In genomic region chr8:110987805-110988744, GRCm38 (mm10) we compare ENCODE assay signal across 14 mouse cellular contexts. TPM values are rescaled to one million over a fixed set of nuclear protein-coding genes. Genes with fewer than 3 reads are reported as not detected.
A peak's percentile ranks its signal among the peaks of the same experiment; 100 is the strongest.
DNase-seq lines count a peak whose midpoint lies in the region; ATAC-seq and TF ChIP-seq lines count a peak whose summit lies in the region.
"Had no signal": no experiment of that assay in that cellular context is flagged by ENCODE, and none has a peak within 500 bp of the region (broad histone marks: within the 10 kb centered on the region; RNA-seq: fewer than 3 reads in every experiment).

No protein-coding gene starts in this region.

- peaks cover 16% of the 10 kb centered on the region for H3K4me1 ChIP-seq in liver, embryonic 11.5 days (replicated peaks; ENCODE audit: control insufficient read depth, insufficient read depth, low read length)
- no peaks in the 10 kb centered on the region for H3K4me1 ChIP-seq in neural tube, embryonic 15.5 days
- no peaks in the 10 kb centered on the region for H3K4me1 ChIP-seq in cerebellum, adult 2 months (ENCODE audit: control insufficient read depth, insufficient read depth, low read length)
- H3K4me1 ChIP-seq: forebrain, embryonic 12.5 days had no signal

- peak; percentile 96 for ATAC-seq in liver, embryonic 11.5 days (replicated peaks; ENCODE audit: low FRiP score)
- ATAC-seq in neural tube, embryonic 15.5 days (ENCODE audit: low FRiP score), result no peak

- peak overlapping the region; percentile 75 for H3K27ac ChIP-seq in liver, embryonic 11.5 days (ENCODE audit: low read depth, low read length)
- no peak overlapping the region for H3K27ac ChIP-seq in neural tube, embryonic 15.5 days (replicated peaks)
- H3K27ac ChIP-seq in cerebellum, adult 2 months (ENCODE audit: insufficient read depth, low read length), result no peak overlapping the region
- H3K27ac ChIP-seq: forebrain, embryonic 12.5 days; layer of hippocampus, adult 2 months had no signal

- peaks cover 48% of the 10 kb centered on the region for H3K36me3 ChIP-seq in liver, embryonic 11.5 days (ENCODE audit: control insufficient read depth, insufficient read depth, low read length)
- H3K36me3 ChIP-seq in neural tube, embryonic 15.5 days, result peaks cover 88% of the 10 kb centered on the region

- DNase-seq in CD4-positive helper T cell, adult 2 months (ENCODE audit: low read depth, low spot score), result peak; percentile 52
- DNase-seq in c-Kit-positive CD71-positive TER-119-negative erythroid progenitor cells, embryonic 14.5 days (ENCODE audit: low read depth), result peak; percentile 88
- peak; percentile 41 for DNase-seq in liver, embryonic 11.5 days (ENCODE audit: low spot score)
- peak; percentile 32 for DNase-seq in naive thymus-derived CD4-positive, alpha-beta T cell, adult 2 months (ENCODE audit: low read depth)
- no peak for DNase-seq in ovary, postnatal 36 days (ENCODE audit: low spot score)
- DNase-seq in cerebellum, adult 2 months, result no peak
- no peak for DNase-seq in urinary bladder, postnatal 14 days (ENCODE audit: low spot score)
- DNase-seq: cerebellum, adult 8-10 months; kidney, adult 2 months; lung, embryonic 14.5 days had no signal

- TF ChIP-seq POLR2A in cerebellum, adult 2 months (IDR thresholded peaks at IDR 0.05; ENCODE audit: borderline replicate concordance, insufficient read depth, low read length), result no peak

- H3K27me3 ChIP-seq in liver, embryonic 11.5 days (replicated peaks; ENCODE audit: control insufficient read depth, insufficient read depth, low read length), result no peaks in the 10 kb centered on the region
- H3K27me3 ChIP-seq in neural tube, embryonic 15.5 days (replicated peaks), result no peaks in the 10 kb centered on the region
- no peaks in the 10 kb centered on the region for H3K27me3 ChIP-seq in cerebellum, adult 2 months (ENCODE audit: control insufficient read depth, insufficient read depth, low read length)
- H3K27me3 ChIP-seq: forebrain, embryonic 12.5 days had no signal

- WGBS in liver, embryonic 11.5 days, result 46% methylated on average over 8 of the region's 8 CpGs
- 85% methylated on average over 8 of the region's 8 CpGs for WGBS in neural tube, embryonic 15.5 days
- 83% methylated on average over 8 of the region's 8 CpGs for WGBS in cerebellum, adult 2 months

- peak overlapping the region; percentile 23; the same call in 1 of the 2 replicates for H3K9ac ChIP-seq in liver, embryonic 11.5 days (ENCODE audit: low read depth, low read length)
- no peak overlapping the region for H3K9ac ChIP-seq in neural tube, embryonic 15.5 days (replicated peaks)
- H3K9ac ChIP-seq: forebrain, embryonic 12.5 days; lung, embryonic 14.5 days had no signal

- no peaks in the 10 kb centered on the region for H3K9me3 ChIP-seq in liver, embryonic 11.5 days (ENCODE audit: control insufficient read depth, low read length)
- H3K9me3 ChIP-seq in neural tube, embryonic 15.5 days (replicated peaks), result no peaks in the 10 kb centered on the region
- H3K9me3 ChIP-seq: forebrain, embryonic 12.5 days had no signal

- H3K4me3 ChIP-seq in liver, embryonic 11.5 days (ENCODE audit: low read depth, low read length), result peak overlapping the region; percentile 3; the same call in 1 of the 2 replicates
- no peak overlapping the region for H3K4me3 ChIP-seq in neural tube, embryonic 15.5 days (replicated peaks)
- H3K4me3 ChIP-seq in cerebellum, adult 2 months (replicated peaks; ENCODE audit: insufficient read depth, low read depth, low read length), result no peak overlapping the region
- H3K4me3 ChIP-seq: forebrain, embryonic 12.5 days; layer of hippocampus, adult 2 months had no signal

- TF ChIP-seq CTCF in cerebellum, adult 2 months (IDR thresholded peaks at IDR 0.05; ENCODE audit: borderline replicate concordance, insufficient read depth, low read depth, low read length), result no peak

- peak overlapping the region; percentile 45 for H3K4me2 ChIP-seq in liver, embryonic 11.5 days
- H3K4me2 ChIP-seq in neural tube, embryonic 15.5 days, result no peak overlapping the region
- H3K4me2 ChIP-seq: forebrain, embryonic 12.5 days; lung, embryonic 14.5 days; midbrain, embryonic 11.5 days had no signal

RNA-seq across cellular contexts. Expression of gene Ddx19a, which starts 9.5 kb away (rescaled TPM):
- 35.0 TPM in 2 replicates for polyA plus RNA-seq in liver, embryonic 11.5 days (2014; fragmentation: Nextera tagmentation; extraction: Ambion mirVana)
- 9.8 and 11.6 TPM in 2 replicates for polyA plus RNA-seq in neural tube, embryonic 15.5 days (2015; fragmentation: Nextera tagmentation; extraction: Ambion mirVana)
- polyA plus RNA-seq in cerebellum, adult 2 months (2012; rRNA removed), result 29.4 and 32.1 TPM in 2 replicates

RNA-seq across cellular contexts. Expression of gene Ddx19b, which starts 43.5 kb away (rescaled TPM):
- 7.1 TPM in 2 replicates for polyA plus RNA-seq in liver, embryonic 11.5 days (2014; fragmentation: Nextera tagmentation; extraction: Ambion mirVana)
- 6.0 and 6.1 TPM in 2 replicates for polyA plus RNA-seq in neural tube, embryonic 15.5 days (2015; fragmentation: Nextera tagmentation; extraction: Ambion mirVana)
- polyA plus RNA-seq in cerebellum, adult 2 months (2012; rRNA removed), result 13.6 and 14.9 TPM in 2 replicates

RNA-seq across cellular contexts. Expression of gene Aars, which starts 44.9 kb away (rescaled TPM):
- 86.5 and 96.2 TPM in 2 replicates for polyA plus RNA-seq in liver, embryonic 11.5 days (2014; fragmentation: Nextera tagmentation; extraction: Ambion mirVana)
- 79.6 and 91.0 TPM in 2 replicates for polyA plus RNA-seq in neural tube, embryonic 15.5 days (2015; fragmentation: Nextera tagmentation; extraction: Ambion mirVana)
- polyA plus RNA-seq in cerebellum, adult 2 months (2012; rRNA removed), result 101 and 108 TPM in 2 replicates

Comparison
In these comparisons a context has a peak if more than half of its experiments do, and no peak if none do; other contexts are left out.
1. DNase-seq: peak in CD4-positive helper T cell, adult 2 months (single experiment), c-Kit-positive CD71-positive TER-119-negative erythroid progenitor cells, embryonic 14.5 days (single experiment), liver, embryonic 11.5 days (single experiment) and naive thymus-derived CD4-positive, alpha-beta T cell, adult 2 months (single experiment); none in ovary, postnatal 36 days (single experiment), cerebellum, adult 2 months (0 of 2) and urinary bladder, postnatal 14 days (single experiment).